Mouse (Mus musculus) activated CD4-positive, CD25-positive, alpha-beta regulatory T cell (primary cell): ENCODE measurements around the gene Pgap2. TPM values are rescaled to one million over a fixed set of nuclear protein-coding genes. Genes with fewer than 3 reads are reported as not detected.

Experiments used
- polyA plus RNA-seq, 2 experiments: library from polyadenylated mRNA; unstranded; fragments of 100-300 nt; shearing (Covaris generic); gene quantifications; one replicate each; pipeline ENCODE4 v1.2.1; 2017

Pgap2 gene
- 10 to 100 TPM; 33.8 to 47.5 TPM for polyA plus RNA-seq

GRCm38 (mm10) chr7:102209756-102210721 lies at the start of gene Pgap2, which contains the start of gene Nup98:
Gene Pgap2 (plus strand): TSS chr7:102210208.
Gene Nup98 (minus strand): TSS chr7:102210176.

GRCm38 (mm10) chr7:102255954-102256353 lies 45.9 kb downstream of the Pgap2 start, which contains the start of gene Rhog:
Gene Rhog (minus strand): TSS chr7:102256054.

GRCm38 (mm10) chr7:102267601-102268394 lies 57.8 kb downstream of the Pgap2 start, which contains the start of gene Stim1:
Gene Stim1 (plus strand): TSS chr7:102267806.

Other genes with a start within 250 kb of the Pgap2 start
- 1 to 10 TPM; 6.6 to 8.5 TPM for gene Il18bp, start 191.5 kb upstream of the Pgap2 start, polyA plus RNA-seq
- gene Rnf121, start 144.7 kb upstream of the Pgap2 start, polyA plus RNA-seq = 10 to 100 TPM; 20.2 to 22.0 TPM
- 10 to 100 TPM; 16.1 to 23.3 TPM for gene Xndc1, start 144.7 kb upstream of the Pgap2 start, polyA plus RNA-seq
- under 1 TPM; 0.25 to 0.70 TPM for gene Xntrpc, start 144.5 kb upstream of the Pgap2 start, polyA plus RNA-seq
- gene Trpc2, start 127.1 kb upstream of the Pgap2 start, polyA plus RNA-seq = under 1 TPM in 1 of 2 experiments, not detected in 1; 0.10 TPM
- gene Art1, start 108.5 kb upstream of the Pgap2 start, polyA plus RNA-seq = under 1 TPM in 1 of 2 experiments, not detected in 1; 0.41 TPM
- gene Art5, start 100.7 kb upstream of the Pgap2 start, polyA plus RNA-seq = 1 to 10 TPM in 1 of 2 experiments, under 1 TPM in 1; 0.67 to 2.5 TPM
- not detected for gene Chrna10, start 93.4 kb upstream of the Pgap2 start, polyA plus RNA-seq
- gene Nup98, start within 50 bp of the Pgap2 start, polyA plus RNA-seq = 10 to 100 TPM; 23.6 to 25.2 TPM
- 100 to 1,000 TPM; 350 to 377 TPM for gene Rhog, start 45.8 kb downstream of the Pgap2 start, polyA plus RNA-seq
- 10 to 100 TPM; 61.4 to 81.9 TPM for gene Stim1, start 57.6 kb downstream of the Pgap2 start, polyA plus RNA-seq
- 10 to 100 TPM; 51.7 to 53.1 TPM for gene Rrm1, start 231.5 kb downstream of the Pgap2 start, polyA plus RNA-seq